Mouse (Mus musculus) stomach, embryonic 16.5 days (tissue): ENCODE data around the gene Zfp385a. TPM values are rescaled to one million over a fixed set of nuclear protein-coding genes. Genes with fewer than 3 reads are reported as not detected.

Experiments used
- ATAC-seq: fragments of 200-750 bp; cut with Nextera tagmentation; 2 replicates; pipeline ENCODE4 v1.8.0; 2017; ENCODE audit warnings: moderate number of reproducible peaks, moderate TSS enrichment; ENCODE audit not compliant: insufficient read depth, low FRiP score
- H3K27ac ChIP-seq: fragments of 300-500 bp; sonication (generic); 2 replicates; pipeline ENCODE4 v1.5.1; 2014; ENCODE audit warnings: low read length
- H3K27me3 ChIP-seq: fragments of 300-500 bp; sonication (generic); 2 replicates; pipeline ENCODE4 v1.6.1; 2014; ENCODE audit warnings: low read length, control low read depth, mixed read lengths; ENCODE audit not compliant: control insufficient read depth, insufficient read depth
- H3K36me3 ChIP-seq: fragments of 300-500 bp; sonication (generic); 2 replicates; pipeline ENCODE4 v1.6.1; 2014; ENCODE audit warnings: low read length; ENCODE audit not compliant: control insufficient read depth, insufficient read depth
- H3K4me1 ChIP-seq: fragments of 300-500 bp; sonication (generic); 2 replicates; pipeline ENCODE4 v1.6.1; 2014; ENCODE audit warnings: low read length, control low read depth, mixed read lengths; ENCODE audit not compliant: control insufficient read depth, insufficient read depth
- H3K4me2 ChIP-seq: fragments of 300-500 bp; sonication (generic); 2 replicates; pipeline ENCODE4 v1.6.1; 2014; ENCODE audit warnings: low read depth, low read length, mixed read lengths
- H3K4me3 ChIP-seq: fragments of 300-500 bp; sonication (generic); replicated peaks from 2 replicates; pipeline ENCODE4 v1.5.1; 2014; ENCODE audit warnings: mild to moderate bottlenecking, low read length
- H3K9ac ChIP-seq: fragments of 300-500 bp; sonication (generic); 2 replicates; pipeline ENCODE4 v1.6.1; 2014; ENCODE audit warnings: low read length
- H3K9me3 ChIP-seq: fragments of 300-500 bp; sonication (generic); replicated peaks from 2 replicates; pipeline ENCODE4 v1.6.1; 2016; ENCODE audit warnings: low read length, control low read depth; ENCODE audit not compliant: control insufficient read depth
- WGBS: fragments of 180-500 bp; shearing (Covaris S2); extraction: QIAGEN DNeasy Blood & Tissue Kit; methylation state at CpG from one replicate; pipeline ENCODE4 v1.1.7; 2014; 5-methylcytosine and 5-hydroxymethylcytosine counted together
- polyA plus RNA-seq: library from polyadenylated mRNA; unstranded; fragments of >200 nt; fragmentation: Nextera tagmentation; extraction: Ambion mirVana; gene quantifications from 2 replicates; pipeline ENCODE4 v1.2.1, GENCODE M21; 2015

Gene Zfp385a
- polyA plus RNA-seq, 1 experiment from 2014 or later, result 6.9 TPM

DNA sequence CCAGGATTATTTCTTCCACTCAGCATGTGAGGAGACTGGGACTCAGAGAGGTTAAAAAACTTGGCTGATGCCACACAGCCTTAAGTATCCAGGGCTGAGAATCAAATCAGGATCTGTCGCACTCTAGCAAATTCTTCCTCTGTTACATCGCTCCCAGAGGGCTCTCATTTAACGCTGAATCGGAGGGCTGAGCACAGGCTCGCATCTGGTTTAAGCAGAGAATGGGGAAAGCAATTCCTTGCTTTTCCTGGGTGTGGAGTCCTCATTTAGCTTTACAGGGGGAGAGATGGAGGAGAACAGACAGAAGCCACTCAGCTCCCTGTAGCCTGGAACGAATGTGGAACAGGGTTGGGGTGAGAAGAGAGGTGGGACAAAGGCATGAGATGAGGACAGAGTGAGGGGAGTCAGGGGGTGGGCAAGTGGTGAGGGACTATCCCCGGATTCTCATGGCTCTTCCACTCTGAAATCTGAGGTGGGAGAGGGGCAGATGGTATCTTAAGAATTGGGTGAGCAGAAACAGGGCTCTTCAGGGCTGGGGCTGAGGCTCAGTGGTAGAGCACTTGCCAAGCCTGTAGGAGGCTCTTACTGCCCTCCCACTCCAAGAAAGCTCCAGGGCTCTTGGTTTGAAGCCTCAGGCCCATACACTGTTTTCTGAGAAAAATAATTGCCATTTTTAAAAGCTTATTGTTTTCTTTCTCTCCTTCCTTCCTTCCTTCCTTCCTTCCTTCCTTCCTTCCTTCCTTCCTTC lies 4.2 kb downstream of the Zfp385a start:
- Histone ChIP-seq H3K9me3 (no peaks in the 10 kb centered on the region), H3K36me3 (no peaks in the 10 kb centered on the region), H3K27me3 (peaks cover 7% of the 10 kb centered on the region; the same call in 1 of the 2 replicates), H3K4me2 (no peak overlapping the region), H3K27ac (no peak overlapping the region), H3K4me3 (no peak overlapping the region), H3K4me1 (peaks cover 11% of the 10 kb centered on the region), H3K9ac (no peak overlapping the region)
- 40% methylated on average over 7 of the region's 7 CpGs for WGBS
- ATAC-seq, result no peak

DNA sequence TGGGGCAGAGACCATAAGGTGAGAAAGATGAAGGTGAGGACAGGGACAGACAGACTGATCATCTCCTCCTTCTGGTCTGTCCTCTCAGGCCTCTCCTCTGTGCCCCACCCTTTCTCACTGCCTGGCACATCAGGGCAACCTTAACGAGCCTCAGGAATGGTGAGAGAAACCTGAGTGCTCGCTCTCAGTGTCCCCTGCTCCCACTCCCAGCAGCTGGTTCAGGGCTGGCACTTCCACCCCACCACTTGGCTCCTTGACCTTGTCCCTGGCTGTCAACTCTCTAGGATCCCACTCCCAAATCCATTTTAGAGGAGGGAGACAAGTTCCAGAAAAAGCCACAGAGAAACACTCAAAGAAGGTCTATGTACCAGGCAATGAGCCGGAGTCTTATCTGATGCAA lies 4.9 kb downstream of the Zfp385a start:
- Histone ChIP-seq H3K27me3 (0 out of 2 replicates have a peak, but pooled peaks cover 3% of the 10 kb centered on the region), H3K9ac (no peak overlapping the region), H3K9me3 (no peaks in the 10 kb centered on the region), H3K4me1 (peaks cover 11% of the 10 kb centered on the region), H3K4me3 (no peak overlapping the region), H3K27ac (no peak overlapping the region), H3K4me2 (no peak overlapping the region), H3K36me3 (no peaks in the 10 kb centered on the region)
- ATAC-seq, result no peak
- 67% methylated on average over 3 of the region's 3 CpGs for WGBS

DNA sequence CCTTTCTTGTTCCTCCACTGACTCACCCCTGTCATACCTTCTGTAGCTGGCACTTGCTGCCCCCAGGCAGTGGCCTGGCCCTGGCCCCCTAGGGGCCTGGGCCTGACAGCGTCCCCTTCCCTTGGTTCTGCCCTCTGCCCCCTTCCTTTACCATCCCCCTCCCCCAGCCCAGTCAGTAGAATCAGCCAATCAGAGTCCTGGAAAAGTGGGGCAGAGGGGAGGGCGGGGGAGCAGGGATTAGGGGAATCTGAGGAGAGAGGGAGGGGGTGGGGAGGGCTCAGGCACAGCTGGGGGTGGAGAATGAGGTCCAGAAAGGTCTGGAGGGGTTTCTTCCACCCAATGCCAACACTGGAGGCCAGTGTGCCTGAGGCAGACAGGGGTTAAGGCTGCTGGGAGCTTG lies 5.7 kb downstream of the Zfp385a start:
- no peak overlapping the region for H3K4me3 ChIP-seq
- no peaks in the 10 kb centered on the region for H3K36me3 ChIP-seq
- ATAC-seq, result no peak
- H3K4me1 ChIP-seq, result peaks cover 11% of the 10 kb centered on the region
- no peak overlapping the region; the same call in 1 of the 2 replicates for H3K9ac ChIP-seq
- WGBS, result 31% methylated on average over 2 of the region's 2 CpGs
- no peak overlapping the region for H3K4me2 ChIP-seq
- H3K27me3 ChIP-seq, result 0 out of 2 replicates have a peak, but pooled peaks cover 3% of the 10 kb centered on the region
- no peaks in the 10 kb centered on the region for H3K9me3 ChIP-seq
- no peak overlapping the region for H3K27ac ChIP-seq

DNA sequence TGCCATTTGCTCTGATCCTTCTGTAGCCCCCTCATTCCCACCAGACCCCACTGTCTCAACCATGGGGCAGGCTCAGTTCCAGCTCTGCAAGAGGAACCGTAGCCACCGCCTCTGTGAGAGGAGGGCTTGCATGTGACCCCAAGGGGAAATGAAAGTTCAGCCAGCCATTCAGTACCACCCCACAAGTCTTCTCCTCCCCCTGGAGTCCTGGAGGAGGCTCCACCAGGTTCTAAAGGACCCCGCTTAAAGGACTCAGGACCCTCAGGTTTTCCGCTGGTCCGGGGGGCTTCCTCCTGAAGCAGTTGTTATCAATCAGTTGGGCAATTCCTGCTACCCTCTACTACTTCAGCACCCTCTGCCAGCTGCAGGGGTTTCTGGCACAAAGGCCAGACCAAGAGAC lies 6.2 kb downstream of the Zfp385a start:
- ATAC-seq, result no peak
- WGBS, result 73% methylated on average over 5 of the region's 5 CpGs
- Histone ChIP-seq H3K4me1 (peaks cover 11% of the 10 kb centered on the region), H3K4me2 (no peak overlapping the region), H3K27me3 (no peaks in the 10 kb centered on the region), H3K36me3 (no peaks in the 10 kb centered on the region), H3K9ac (no peak overlapping the region; the same call in 1 of the 2 replicates), H3K4me3 (no peak overlapping the region), H3K9me3 (no peaks in the 10 kb centered on the region), H3K27ac (no peak overlapping the region)

DNA sequence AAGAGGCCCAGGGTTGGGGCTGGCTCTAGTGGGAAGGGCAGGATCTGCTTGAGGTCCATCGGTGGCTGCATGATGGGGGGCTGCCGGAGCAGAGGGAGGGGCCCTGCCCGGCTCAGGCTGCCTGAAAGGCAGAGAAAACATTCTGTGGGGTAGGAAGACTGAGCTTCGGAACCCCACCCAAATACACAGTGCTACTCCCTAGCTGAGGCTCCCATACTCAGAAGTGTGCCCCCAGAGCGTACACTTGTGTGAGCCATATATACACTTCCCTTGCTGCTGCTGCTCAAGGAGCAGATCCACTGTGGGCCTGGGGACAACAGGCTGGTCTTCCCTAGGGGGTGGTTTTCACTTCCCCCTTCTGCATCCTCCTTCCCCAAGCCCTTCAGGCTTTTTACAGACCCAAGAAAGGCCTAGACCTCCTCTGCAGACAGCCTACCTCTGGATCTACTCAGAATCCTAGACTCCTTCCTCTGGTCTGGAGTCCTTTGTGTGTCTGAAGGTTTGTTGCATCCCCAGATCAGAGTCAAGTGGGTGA lies 6.7 kb downstream of the Zfp385a start:
- Histone ChIP-seq H3K4me1 (peaks cover 11% of the 10 kb centered on the region), H3K27me3 (no peaks in the 10 kb centered on the region), H3K4me2 (0 out of 2 replicates have a peak overlapping the region, but pooled peaks have one; percentile 10), H3K4me3 (no peak overlapping the region; the same call in 1 of the 2 replicates), H3K9me3 (no peaks in the 10 kb centered on the region), H3K27ac (no peak overlapping the region), H3K36me3 (no peaks in the 10 kb centered on the region), H3K9ac (0 out of 2 replicates have a peak overlapping the region, but pooled peaks have one; percentile 22)
- no peak for ATAC-seq
- 61% methylated on average over 5 of the region's 5 CpGs for WGBS

DNA sequence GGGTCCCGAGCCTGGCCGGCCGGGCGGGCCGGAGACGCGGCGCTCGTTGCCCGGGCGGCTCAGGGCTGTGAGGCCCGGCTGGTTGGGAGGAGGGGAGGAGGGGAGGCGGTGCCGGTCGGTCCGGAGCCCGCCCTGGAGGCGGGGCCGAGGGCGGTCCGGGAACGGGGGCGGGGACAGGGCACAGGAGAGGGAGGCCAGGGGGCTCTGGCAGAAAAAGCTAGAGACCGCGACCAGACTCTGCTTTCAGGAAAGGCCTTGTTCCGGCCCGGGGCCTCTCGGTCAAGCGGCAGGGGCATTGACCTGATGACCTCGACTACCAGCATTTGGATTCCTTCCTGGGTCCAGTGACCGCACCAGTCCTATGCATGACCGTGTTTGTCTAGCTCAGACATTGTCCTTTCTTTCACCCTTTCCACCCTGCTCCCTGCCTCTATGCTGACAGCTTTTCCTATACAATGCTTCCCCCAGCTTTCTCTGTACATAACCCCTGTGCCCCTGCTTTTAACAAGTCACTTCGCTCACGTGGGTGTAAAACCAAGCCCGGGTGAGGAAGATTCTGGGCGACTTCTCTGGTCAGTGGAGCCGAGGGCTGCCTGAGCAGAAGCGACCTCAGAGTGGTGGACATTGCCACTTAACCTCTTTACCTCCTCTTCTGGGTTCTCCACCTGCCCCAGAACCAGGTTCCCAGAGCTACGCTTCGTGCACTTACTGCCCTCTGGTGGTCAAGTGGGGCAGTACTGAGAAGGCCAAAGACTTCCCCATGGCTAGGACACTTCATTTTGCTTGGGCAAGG lies 16.2 kb downstream of the Zfp385a start:
- Histone ChIP-seq H3K4me1 (peaks cover 19% of the 10 kb centered on the region), H3K9ac (peak overlapping the region; percentile 85), H3K4me2 (peak overlapping the region; percentile 78), H3K36me3 (no peaks in the 10 kb centered on the region), H3K27me3 (no peaks in the 10 kb centered on the region), H3K9me3 (no peaks in the 10 kb centered on the region), H3K27ac (peak overlapping the region; percentile 61), H3K4me3 (peak overlapping the region; percentile 54)
- under 1% methylated on average over 40 of the region's 40 CpGs for WGBS
- peak; percentile 97 for ATAC-seq

DNA sequence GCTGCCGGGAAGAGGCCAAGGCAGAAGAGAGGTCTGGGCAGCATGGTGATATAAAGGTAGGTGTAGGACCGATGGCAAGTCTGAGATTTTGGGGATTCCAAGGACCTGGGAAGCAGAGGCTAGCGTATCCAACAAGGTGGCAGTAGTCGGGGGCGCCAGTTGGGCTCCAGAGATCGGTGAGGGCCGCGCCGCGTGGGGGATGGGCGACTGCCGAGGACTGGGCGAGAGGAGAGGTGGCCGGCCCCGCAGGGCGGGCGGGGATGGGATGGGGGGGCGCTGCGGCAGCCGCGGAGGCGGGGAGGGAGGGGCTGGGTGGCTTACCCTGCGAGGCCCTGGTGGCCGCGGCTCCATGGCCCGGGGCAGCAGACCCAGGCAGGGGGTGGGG lies 16.8 kb downstream of the Zfp385a start:
- Histone ChIP-seq H3K4me1 (peaks cover 23% of the 10 kb centered on the region), H3K27ac (no peak overlapping the region), H3K4me2 (peak overlapping the region; percentile 78), H3K9me3 (no peaks in the 10 kb centered on the region), H3K36me3 (no peaks in the 10 kb centered on the region), H3K9ac (peak overlapping the region; percentile 85), H3K27me3 (no peaks in the 10 kb centered on the region), H3K4me3 (peak overlapping the region; percentile 54)
- under 1% methylated on average over 25 of the region's 26 CpGs for WGBS
- peak; percentile 61 for ATAC-seq

DNA sequence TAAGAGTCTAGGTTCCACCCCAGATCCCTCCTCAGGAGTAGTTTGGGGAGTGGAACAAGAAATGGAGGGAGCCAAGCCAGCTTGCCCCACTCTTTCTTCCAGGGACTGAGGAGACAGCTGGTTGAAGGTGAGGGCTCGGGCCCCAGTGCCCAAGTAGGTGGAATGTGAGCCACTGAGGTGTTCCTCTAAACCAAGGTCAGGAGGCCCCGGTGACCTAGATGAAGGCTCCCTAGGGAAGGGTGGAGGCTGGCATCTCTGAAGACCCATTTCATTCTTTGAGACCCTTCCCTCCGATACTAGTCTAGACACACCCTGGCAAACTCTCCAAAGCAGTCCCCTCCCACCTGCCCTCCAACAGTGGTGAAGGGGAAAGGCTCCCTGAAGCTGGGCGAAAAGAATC lies 17.5 kb downstream of the Zfp385a start:
- H3K4me1 ChIP-seq, result peaks cover 23% of the 10 kb centered on the region
- no peaks in the 10 kb centered on the region for H3K9me3 ChIP-seq
- 45% methylated on average over 4 of the region's 4 CpGs for WGBS
- H3K4me3 ChIP-seq, result peak overlapping the region; percentile 54
- no peaks in the 10 kb centered on the region for H3K36me3 ChIP-seq
- no peaks in the 10 kb centered on the region for H3K27me3 ChIP-seq
- peak overlapping the region; percentile 78 for H3K4me2 ChIP-seq
- no peak overlapping the region for H3K27ac ChIP-seq
- ATAC-seq, result no peak
- peak overlapping the region; percentile 85 for H3K9ac ChIP-seq

DNA sequence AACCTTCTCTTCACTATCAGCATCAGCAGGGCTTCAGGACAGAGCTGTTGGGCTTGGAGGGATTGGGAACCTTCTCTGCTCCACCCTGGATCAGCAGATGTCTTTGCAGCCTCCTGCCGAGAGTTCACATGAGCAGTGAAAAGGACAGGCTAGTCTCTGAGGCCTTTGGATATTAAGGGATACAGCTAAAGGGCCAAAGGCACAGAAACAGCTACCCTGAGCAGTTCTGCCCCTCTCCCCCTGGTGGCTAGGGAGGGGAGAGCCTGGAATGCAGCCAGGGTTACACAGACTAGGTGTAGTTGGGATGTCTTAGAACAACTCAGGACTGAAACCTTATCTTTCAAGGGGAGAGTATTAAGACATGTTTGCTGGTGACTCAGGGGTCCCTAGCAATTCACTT lies 18.8 kb downstream of the Zfp385a start:
- H3K27ac ChIP-seq, result no peak overlapping the region
- no peak overlapping the region for H3K4me2 ChIP-seq
- H3K4me3 ChIP-seq, result no peak overlapping the region
- H3K36me3 ChIP-seq, result no peaks in the 10 kb centered on the region
- H3K9ac ChIP-seq, result no peak overlapping the region; the same call in 1 of the 2 replicates
- no peaks in the 10 kb centered on the region for H3K27me3 ChIP-seq
- H3K4me1 ChIP-seq, result peaks cover 25% of the 10 kb centered on the region
- no peaks in the 10 kb centered on the region for H3K9me3 ChIP-seq
- WGBS, result 70% methylated on average over 1 of the region's 1 CpGs
- no peak for ATAC-seq
